Mouse (Mus musculus): ENCODE measurements around the gene Olfr177.

The Olfr177 gene

GRCm38 (mm10) chr16:58874668-58875067 lies at the start of gene Olfr177:
Olfr177 (minus strand) TSS chr16:58874768.
- no peak for DNase-seq (ENCODE audit: low read depth, low spot score)

- no peak for DNase-seq (ENCODE audit: low read depth, low spot score)
Observed at GRCm38 (mm10) chr16:58891963-58892362, 17.4 kb upstream of the Olfr177 start, which contains the start of gene Olfr178. Olfr178 (minus strand) TSS chr16:58892063.

GRCm38 (mm10) chr16:58884416-58884815 lies 9.8 kb upstream of the Olfr177 start:
- DNase-seq (ENCODE audit: low read depth, low spot score) = no peak

- no peak for DNase-seq (ENCODE audit: low read depth, low spot score)
Observed at GRCm38 (mm10) chr16:58861479-58861878, 13.1 kb downstream of the Olfr177 start.

GRCm38 (mm10) chr16:58860032-58860737 lies 14.4 kb downstream of the Olfr177 start:
- DNase-seq (ENCODE audit: low read depth, low spot score) = no peak

GRCm38 (mm10) chr16:58826732-58827319 lies 47.7 kb downstream of the Olfr177 start, which contains the start of gene Olfr175-ps1:
Olfr175-ps1 (minus strand) TSS chr16:58826782.
- DNase-seq (ENCODE audit: low read depth, low spot score) = no peak
